Comparison of ENCODE assay signal across 17 mouse cellular contexts in the genomic region with DNA sequence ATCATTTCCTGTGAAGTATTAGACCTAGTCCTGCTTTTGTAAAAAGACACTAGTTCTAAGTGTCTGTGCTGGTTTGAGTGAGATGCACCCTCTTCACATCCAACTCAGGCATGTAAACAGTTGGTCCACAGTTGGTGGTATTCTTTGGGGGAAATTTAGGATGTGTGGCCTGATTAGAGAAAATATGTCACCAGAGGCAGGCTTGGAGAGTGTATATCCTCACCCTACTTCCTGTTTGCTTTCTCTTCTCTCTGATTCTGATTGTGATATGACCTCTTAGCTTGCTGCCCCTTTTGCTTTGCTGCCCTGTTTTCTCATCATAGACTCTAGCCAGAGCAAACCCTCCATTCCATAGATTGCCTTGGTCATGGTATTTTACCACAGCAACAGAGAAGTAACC. TPM values are rescaled to one million over a fixed set of nuclear protein-coding genes. Genes with fewer than 3 reads are reported as not detected.
A peak's percentile ranks its signal among the peaks of the same experiment; 100 is the strongest.
DNase-seq lines count a peak whose midpoint lies in the region; ATAC-seq lines count a peak whose summit lies in the region.
"Had no signal": no experiment of that assay in that cellular context is flagged by ENCODE, and none has a peak within 500 bp of the region (broad histone marks: within the 10 kb centered on the region; RNA-seq: fewer than 3 reads in every experiment).

No protein-coding gene starts in this region.

- H3K27me3 ChIP-seq in midbrain, embryonic 10.5 days (ENCODE audit: low read depth, poor library complexity, severe bottlenecking), result no peaks in the 10 kb centered on the region
- H3K27me3 ChIP-seq: forebrain, embryonic 13.5 days; heart, embryonic 13.5 days; hindbrain, embryonic 15.5 days had no signal

- DNase-seq in thymus, postnatal 0 days (ENCODE audit: low spot score), result peak; percentile 16
- no peak for DNase-seq in thymus, postnatal 14 days
- DNase-seq in urinary bladder, postnatal 14 days (ENCODE audit: low spot score), result no peak
- DNase-seq in midbrain, embryonic 10.5 days (ENCODE audit: low spot score), result no peak
- no peak for DNase-seq in lung, adult 18-20 months
- DNase-seq: adrenal gland, adult 2 months; adrenal gland, postnatal 25 days; cerebellum, postnatal 36 days; forebrain, postnatal 0 days; gastrocnemius, postnatal 14 days; heart, postnatal 36 days had no signal

- H3K4me1 ChIP-seq in midbrain, embryonic 10.5 days, result no peaks in the 10 kb centered on the region
- H3K4me1 ChIP-seq: embryonic facial prominence, embryonic 10.5 days; forebrain, embryonic 13.5 days; hindbrain, embryonic 15.5 days had no signal

- no peaks in the 10 kb centered on the region for H3K9me3 ChIP-seq in midbrain, embryonic 10.5 days (replicated peaks)
- H3K9me3 ChIP-seq: embryonic facial prominence, embryonic 10.5 days; forebrain, embryonic 13.5 days; heart, embryonic 13.5 days; hindbrain, embryonic 15.5 days had no signal

- no peak overlapping the region for H3K27ac ChIP-seq in midbrain, embryonic 10.5 days (replicated peaks)
- H3K27ac ChIP-seq: embryonic facial prominence, embryonic 10.5 days; forebrain, embryonic 13.5 days; hindbrain, embryonic 15.5 days had no signal

- no peak overlapping the region for H3K4me3 ChIP-seq in midbrain, embryonic 10.5 days
- H3K4me3 ChIP-seq: embryonic facial prominence, embryonic 10.5 days; forebrain, embryonic 13.5 days; heart, embryonic 13.5 days; hindbrain, embryonic 15.5 days had no signal

- ATAC-seq in activated CD4-positive, CD25-positive, alpha-beta regulatory T cell, adult 4 months, result peak; percentile 58
- ATAC-seq in inflammation-experienced regulatory T-cells, adult 6 months, result peak; percentile 51
- ATAC-seq: forebrain, embryonic 13.5 days; forebrain, postnatal 0 days had no signal

- H3K36me3 ChIP-seq in midbrain, embryonic 10.5 days, result no peaks in the 10 kb centered on the region
- H3K36me3 ChIP-seq: embryonic facial prominence, embryonic 10.5 days; heart, embryonic 13.5 days; hindbrain, embryonic 15.5 days had no signal

RNA-seq across cellular contexts. Expression of gene Itga2, which starts 37.2 kb away (rescaled TPM):
- 0.54 and 1.4 TPM in 2 replicates for polyA plus RNA-seq in thymus, postnatal 0 days (2015; fragmentation: Nextera tagmentation; extraction: Ambion mirVana)
- 1 to 10 TPM; 8.1 to 9.7 TPM for polyA plus RNA-seq in activated CD4-positive, CD25-positive, alpha-beta regulatory T cell, adult 4 months (2017; shearing (Covaris generic))
- polyA plus RNA-seq in inflammation-experienced regulatory T-cells, adult 6 months (2017; shearing (Covaris generic)), result 1 to 10 TPM; 2.1 to 8.5 (median 3.8) TPM
- 1.6 and 1.7 TPM in 2 replicates for polyA plus RNA-seq in midbrain, embryonic 10.5 days (2016; fragmentation: Nextera tagmentation; extraction: Ambion mirVana)
